Mouse (Mus musculus) right cerebral cortex, adult 2 months (tissue): ENCODE measurements around the gene Rundc1.
A peak's percentile ranks its signal among the peaks of the same experiment; 100 is the strongest.
"Not testable (repeated sequence)": the region's sequence is repeated elsewhere in the genome, so short reads cannot be mapped to it uniquely, and the experiment has no call there.

ENCODE experiments used
- DNase-seq, 2 experiments: peaks; one replicate each; pipeline ENCODE4 v3.0.0; 2021 to 2022; ENCODE audit warnings: low spot score in 2 of 2

The Rundc1 gene

DNA sequence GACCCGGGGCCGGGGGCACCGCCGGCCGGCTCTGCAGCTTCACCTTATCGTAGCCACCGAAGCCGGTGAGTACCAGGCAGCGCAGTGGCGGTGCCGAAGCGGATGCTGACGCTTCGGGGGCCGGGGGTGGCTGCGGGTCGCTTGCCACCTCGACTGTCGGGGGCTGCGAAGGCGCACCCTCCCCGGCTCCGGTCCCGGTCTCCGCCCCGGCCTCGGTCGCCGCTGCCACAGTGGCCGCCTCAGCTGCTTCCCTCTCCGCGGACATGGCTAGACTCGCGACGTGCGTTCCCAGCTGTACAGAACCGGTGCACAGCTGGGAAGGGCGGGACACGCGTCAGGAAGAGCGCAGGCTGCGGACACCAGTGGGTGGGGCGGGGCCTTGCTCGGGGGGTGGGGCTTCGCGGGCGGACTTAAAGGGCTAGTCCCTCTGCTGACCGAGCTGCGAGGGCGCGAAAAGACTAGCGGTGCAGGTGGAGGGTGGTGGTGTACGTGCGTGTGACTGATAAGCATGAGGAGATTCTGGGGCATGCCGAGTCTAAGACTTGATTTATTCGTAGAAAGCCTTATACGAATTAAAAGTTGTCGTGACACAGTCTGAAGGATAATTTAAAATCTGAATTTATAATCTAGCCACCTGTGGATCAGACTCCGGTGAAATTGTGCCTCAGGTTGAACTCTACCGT is 41.1 kb downstream of the Rundc1 start, which contains the start of gene Vat1:
TSS of gene Vat1 (minus strand) at position 362 of the 683 bp plus-strand sequence.
- DNase-seq: peak; percentile 48 to 59

DNA sequence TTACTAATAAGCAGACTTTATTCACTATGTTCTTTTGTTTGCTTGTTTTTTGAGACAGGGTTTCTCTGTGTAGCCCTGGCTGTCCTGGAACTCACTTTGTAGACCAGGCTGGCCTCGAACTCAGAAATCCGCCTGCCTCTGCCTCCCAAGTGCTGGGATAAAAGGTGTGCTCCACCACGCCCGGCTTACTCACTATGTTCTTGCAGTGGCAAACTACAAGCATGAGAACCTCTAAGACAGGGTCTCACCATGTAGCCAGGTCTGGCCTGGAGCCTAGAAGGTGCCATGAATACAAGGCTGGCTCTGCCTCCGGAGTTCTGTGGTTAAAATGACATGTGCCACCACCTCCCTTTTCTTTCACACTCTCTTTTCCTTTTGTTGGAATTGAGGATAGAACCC is 41.7 kb downstream of the Rundc1 start:
- not testable (repeated sequence) for DNase-seq

- DNase-seq: peak; percentile 70 to 75
These were observed 42.8 kb downstream of the Rundc1 start for GRCm38 (mm10) chr11:101467477-101468262.

- peak in 1 of 2 experiments; percentile 20 for DNase-seq
These were observed 43.4 kb downstream of the Rundc1 start for GRCm38 (mm10) chr11:101468263-101468688.

- DNase-seq: no peak
These were observed 43.8 kb downstream of the Rundc1 start for GRCm38 (mm10) chr11:101468731-101469130.

DNA sequence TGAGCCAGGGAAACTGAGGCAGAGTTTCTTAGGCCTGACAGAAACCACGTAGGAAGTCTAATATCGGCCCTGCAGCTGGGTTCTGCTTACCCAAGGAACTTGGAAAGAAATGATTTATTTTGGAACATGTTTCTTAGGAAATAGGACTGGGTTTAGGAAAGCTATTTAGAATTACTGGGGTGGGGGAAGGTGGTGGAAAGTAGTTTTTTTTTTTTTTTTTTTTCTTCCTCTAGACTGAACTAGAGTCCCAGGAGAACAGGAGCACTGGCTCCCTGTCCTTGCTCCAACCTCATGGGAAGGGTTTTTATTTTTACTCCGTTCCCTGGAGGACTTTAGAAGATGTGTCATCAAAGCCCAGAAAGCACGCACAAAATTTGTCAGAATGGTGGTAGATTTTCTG is 44.3 kb downstream of the Rundc1 start:
- DNase-seq: no peak

- no peak for DNase-seq
These were observed 45.3 kb downstream of the Rundc1 start for GRCm38 (mm10) chr11:101470206-101470605.

- DNase-seq: no peak
These were observed 47.0 kb downstream of the Rundc1 start for GRCm38 (mm10) chr11:101471926-101472325.

- no peak for DNase-seq
These were observed 47.5 kb downstream of the Rundc1 start for GRCm38 (mm10) chr11:101472336-101472735.

DNA sequence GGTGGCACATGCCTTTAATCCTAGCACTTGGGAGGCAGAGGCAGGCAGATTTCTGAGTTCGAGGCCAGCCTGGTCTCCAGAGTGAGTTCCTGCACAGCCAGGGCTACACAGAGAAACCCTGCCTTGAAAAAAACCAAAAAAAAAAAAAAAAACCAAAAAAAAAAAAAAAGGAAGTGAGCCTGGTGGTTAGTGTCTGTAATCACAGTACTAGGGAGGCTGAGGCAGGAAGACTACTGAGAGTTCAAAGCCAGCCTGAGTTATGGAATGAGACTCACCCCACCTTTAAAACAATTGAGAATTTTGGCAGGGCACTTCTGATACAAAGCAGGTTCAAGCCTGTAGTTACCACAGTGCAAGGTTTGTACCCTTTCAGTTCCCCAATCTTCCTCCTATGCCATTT is 48.8 kb downstream of the Rundc1 start:
- not testable (repeated sequence) for DNase-seq

DNA sequence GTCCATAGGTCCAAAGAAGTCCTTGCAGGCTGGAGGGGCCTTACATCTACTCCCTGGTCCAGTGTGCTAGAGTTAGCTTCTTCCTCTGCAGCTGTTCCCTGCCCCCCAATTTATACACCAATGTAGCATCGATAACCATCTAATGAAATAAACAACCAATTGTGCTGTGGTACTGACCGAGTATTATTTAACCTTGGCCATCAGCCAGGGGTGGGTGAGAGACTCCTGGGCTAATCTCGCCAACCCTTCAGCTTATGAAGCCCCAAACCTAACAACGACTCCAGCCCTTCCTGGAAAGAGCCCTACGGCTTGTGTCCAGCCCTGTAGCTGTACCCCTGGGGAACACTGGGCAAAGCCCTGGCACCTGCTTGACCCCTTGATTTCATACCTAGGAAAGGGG is 49.4 kb downstream of the Rundc1 start:
- DNase-seq: no peak

GRCm38 (mm10) chr11:101476361-101476760 is 51.5 kb downstream of the Rundc1 start:
- not testable (repeated sequence) for DNase-seq

DNA sequence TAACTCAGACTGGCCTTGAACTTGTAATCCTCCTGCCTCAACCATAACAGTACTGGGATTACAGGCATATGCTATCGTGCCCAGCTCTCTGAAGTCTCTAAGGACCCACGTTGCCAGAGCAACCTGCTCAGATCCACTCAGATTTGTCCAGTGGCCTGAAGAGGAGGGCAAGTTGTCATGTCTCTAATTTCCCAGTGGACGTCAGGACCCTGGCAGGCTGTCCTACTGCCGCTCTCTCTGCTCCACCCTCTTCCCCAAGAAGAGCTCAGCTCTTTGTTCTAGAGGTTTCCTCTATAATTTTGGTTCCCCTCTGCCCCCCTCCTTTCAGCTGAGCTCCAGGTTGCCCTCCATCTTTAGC is 52.3 kb downstream of the Rundc1 start:
- no peak for DNase-seq

DNA sequence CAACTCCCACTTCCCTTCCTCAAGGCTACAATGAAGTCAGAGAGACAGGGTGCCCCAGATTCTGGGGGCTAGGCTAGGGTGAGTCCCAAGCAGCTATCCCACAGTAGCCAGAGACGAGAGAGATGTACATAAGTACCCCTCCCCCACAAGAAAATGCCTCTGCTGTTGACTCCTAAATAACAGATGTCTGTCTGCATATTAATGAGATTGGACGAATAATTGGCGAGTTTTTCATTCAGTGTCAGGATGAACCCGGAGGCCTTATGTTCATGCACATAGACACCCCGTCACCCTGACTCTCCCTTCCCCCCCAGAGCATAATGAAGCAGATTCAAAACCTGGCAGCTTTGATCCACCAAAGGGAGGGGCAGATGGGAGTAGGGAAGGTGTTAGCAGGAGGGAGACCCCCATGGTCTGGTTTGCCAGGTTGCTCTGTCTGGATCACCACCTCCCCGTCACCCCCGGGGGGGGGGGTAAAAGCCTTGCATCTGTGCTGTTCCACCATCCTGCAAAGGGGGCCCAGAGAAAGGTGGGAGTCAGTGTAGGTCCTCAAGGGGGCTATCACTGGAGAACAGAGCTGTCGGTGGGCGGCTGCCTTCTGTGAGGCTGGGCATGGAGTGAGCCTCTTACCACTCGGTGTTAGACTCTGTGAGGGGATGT is 52.8 kb downstream of the Rundc1 start:
- DNase-seq: no peak

DNA sequence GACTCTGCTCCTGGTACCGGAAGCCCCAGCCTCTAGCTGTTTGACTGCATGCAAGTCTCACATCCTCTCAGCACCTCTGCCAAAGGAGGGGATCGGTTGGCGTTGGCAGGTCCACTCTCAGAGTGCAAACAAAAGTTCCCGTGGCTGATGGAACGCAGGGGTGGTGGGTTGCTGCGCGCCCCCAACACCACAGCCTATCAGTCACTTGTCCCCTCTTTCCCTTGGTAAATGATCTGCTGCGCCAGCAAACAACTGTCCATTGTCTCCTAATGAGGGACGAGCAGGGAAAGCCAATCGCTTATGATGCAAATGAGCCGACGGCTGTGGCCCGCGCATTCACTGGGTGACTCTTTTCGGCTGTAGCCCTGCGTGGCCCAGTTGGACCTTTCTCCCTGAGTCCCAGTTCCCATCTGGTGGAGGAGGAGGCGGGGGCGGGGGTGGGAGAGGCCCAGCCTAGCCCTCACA is 54.3 kb downstream of the Rundc1 start:
- no peak for DNase-seq

GRCm38 (mm10) chr11:101480912-101481311 is 56.0 kb downstream of the Rundc1 start:
- DNase-seq: no peak

DNA sequence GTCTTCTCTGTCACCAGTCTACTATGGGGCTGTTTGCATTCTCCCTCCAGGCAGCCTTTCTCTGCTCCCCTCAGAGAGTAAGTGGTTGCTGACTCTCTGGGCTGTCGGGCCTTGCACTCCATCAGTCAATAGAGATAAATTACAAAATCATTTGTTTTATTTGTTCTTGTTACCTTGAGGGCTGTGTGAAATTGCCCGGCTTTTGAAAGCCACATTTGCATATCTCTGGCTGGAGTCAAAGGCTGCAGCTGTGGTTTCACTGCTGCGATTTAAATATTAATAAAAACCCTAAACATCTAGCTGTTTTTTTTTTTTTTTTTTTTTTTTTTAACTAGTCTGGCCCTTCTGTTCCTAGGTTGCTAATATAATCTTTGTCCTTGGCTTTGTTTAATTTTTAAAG is 58.9 kb downstream of the Rundc1 start:
- no peak for DNase-seq

DNA sequence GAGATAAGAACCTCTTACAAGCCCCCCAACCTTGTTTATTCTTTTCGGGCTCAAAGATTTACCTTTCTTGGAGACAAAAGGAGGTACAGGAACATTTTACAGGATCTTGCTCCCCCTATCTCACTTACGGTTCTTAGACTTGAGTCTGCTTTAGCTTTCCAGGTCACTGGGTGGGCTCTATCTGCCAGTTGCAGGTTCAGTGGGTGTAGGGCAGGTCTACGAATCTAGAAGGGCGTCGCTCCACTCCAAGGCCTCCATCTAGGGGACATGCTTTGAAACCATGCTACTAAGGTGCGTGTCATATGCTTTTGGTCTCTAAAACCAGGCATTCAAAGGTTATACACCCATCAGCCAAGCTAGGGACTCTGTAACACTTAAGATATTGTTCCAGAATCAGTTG is 59.4 kb downstream of the Rundc1 start:
- DNase-seq: no peak

GRCm38 (mm10) chr11:101484814-101485213 is 59.9 kb downstream of the Rundc1 start:
- no peak for DNase-seq
